Mouse (Mus musculus) forebrain, embryonic 14.5 days (tissue): ENCODE measurements around the gene Fam72a. TPM values are rescaled to one million over a fixed set of nuclear protein-coding genes. Genes with fewer than 3 reads are reported as not detected.

Experiments used
- ATAC-seq: fragments of 200-750 bp; cut with Nextera tagmentation; 2 replicates; pipeline ENCODE4 v1.8.0; 2017; ENCODE audit warnings: mild to moderate bottlenecking, moderate library complexity
- DNase-seq: peaks from one replicate; pipeline ENCODE4 v3.0.0-alpha.2; 2015; ENCODE audit warnings: low spot score
- H3K27ac ChIP-seq: fragments of 300-500 bp; sonication (generic); 2 replicates; pipeline ENCODE4 v1.5.1; 2014; ENCODE audit warnings: low read depth, mild to moderate bottlenecking, control low read depth, low read length, moderate library complexity
- H3K27me3 ChIP-seq: fragments of 300-500 bp; sonication (generic); replicated peaks from 2 replicates; pipeline ENCODE4 v1.6.1; 2014; ENCODE audit warnings: low read length, control low read depth, mixed read lengths; ENCODE audit not compliant: control insufficient read depth, insufficient read depth
- H3K36me3 ChIP-seq: fragments of 300-500 bp; sonication (generic); 2 replicates; pipeline ENCODE4 v1.6.1; 2014; ENCODE audit warnings: low read length, control low read depth; ENCODE audit not compliant: control insufficient read depth, insufficient read depth
- H3K4me1 ChIP-seq: fragments of 300-500 bp; sonication (generic); 2 replicates; pipeline ENCODE4 v1.6.1; 2014; ENCODE audit warnings: antibody characterized with exemption, low read length, control low read depth; ENCODE audit not compliant: control insufficient read depth, insufficient read depth
- H3K4me2 ChIP-seq: fragments of 300-500 bp; sonication (generic); 2 replicates; pipeline ENCODE4 v1.6.1; 2014; ENCODE audit warnings: mild to moderate bottlenecking, control low read depth, low read length
- H3K4me3 ChIP-seq: fragments of 300-500 bp; sonication (generic); 2 replicates; pipeline ENCODE4 v1.5.1; 2014; ENCODE audit warnings: low read depth, low read length, control low read depth
- H3K9ac ChIP-seq: fragments of 300-500 bp; sonication (generic); 2 replicates; pipeline ENCODE4 v1.6.1; 2014; ENCODE audit warnings: mild to moderate bottlenecking, low read length, control low read depth, moderate library complexity
- H3K9me3 ChIP-seq: fragments of 300-500 bp; sonication (generic); replicated peaks from 2 replicates; pipeline ENCODE4 v1.6.1; 2016; ENCODE audit warnings: low read length, control low read depth, mixed read lengths; ENCODE audit not compliant: control insufficient read depth
- WGBS: fragments of 180-500 bp; shearing (Covaris S2); extraction: QIAGEN DNeasy Blood & Tissue Kit; methylation state at CpG from one replicate; pipeline ENCODE4 v1.1.7; 2014; 5-methylcytosine and 5-hydroxymethylcytosine counted together
- polyA plus RNA-seq: library from polyadenylated mRNA; unstranded; fragments of >200 nt; fragmentation: Nextera tagmentation; extraction: Ambion mirVana; gene quantifications from 2 replicates; pipeline ENCODE4 v1.2.1, GENCODE M21; 2014

The Fam72a gene
- polyA plus RNA-seq, 1 experiment from 2014 or later = 2.7 TPM

DNA sequence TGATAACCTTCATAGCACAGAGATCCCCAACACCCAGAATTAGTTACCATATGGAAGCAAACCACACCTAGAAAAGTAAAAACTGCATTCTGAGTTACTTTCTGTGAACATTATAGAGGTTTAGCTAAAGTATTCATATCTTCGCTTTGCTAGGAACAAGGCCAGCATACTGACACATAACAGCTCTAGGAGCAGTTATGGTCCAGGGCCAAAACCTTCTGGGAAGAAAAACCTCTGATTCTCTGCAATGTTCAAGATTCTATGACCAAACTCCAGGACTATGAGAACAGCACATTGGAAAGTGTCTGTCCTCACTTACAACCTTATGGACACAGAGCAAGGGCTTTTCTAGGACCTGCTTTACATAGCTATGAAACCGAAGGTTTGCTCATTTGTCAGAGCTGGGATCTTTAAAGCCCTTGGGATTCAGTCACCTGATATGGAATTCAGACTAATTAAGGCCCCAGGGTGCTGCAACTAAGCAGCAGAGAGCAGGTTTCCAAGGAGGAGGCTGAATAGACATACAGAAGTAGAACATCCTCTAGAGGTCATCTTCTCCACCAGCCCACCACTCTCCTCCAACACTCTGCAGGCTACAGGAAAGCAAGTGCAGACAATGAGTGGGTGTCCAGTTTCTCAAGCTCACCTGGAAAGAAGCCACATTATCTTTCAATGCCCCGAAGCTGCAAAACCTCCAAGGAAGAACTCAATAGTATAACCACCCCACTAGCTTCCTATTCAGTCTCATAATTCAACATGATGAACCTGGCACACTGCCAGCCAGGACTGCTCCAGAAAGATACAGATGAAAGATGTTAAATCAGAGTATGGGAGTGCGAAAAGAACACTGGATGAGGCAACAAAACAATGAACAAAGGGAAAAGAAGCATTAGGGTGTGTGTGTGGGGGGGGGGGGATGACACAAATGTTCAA is 33.5 kb upstream of the Fam72a start:
- no peak overlapping the region for H3K4me2 ChIP-seq
- H3K36me3 ChIP-seq = no peaks in the 10 kb centered on the region
- H3K9me3 ChIP-seq = no peaks in the 10 kb centered on the region
- ATAC-seq = no peak
- H3K4me1 ChIP-seq = peaks cover 10% of the 10 kb centered on the region
- H3K27ac ChIP-seq = no peak overlapping the region
- no peaks in the 10 kb centered on the region for H3K27me3 ChIP-seq
- no peak overlapping the region for H3K9ac ChIP-seq
- no peak overlapping the region for H3K4me3 ChIP-seq
- peak; percentile 43 for DNase-seq
- WGBS = 76% methylated on average over 4 of the region's 4 CpGs

GRCm38 (mm10) chr1:131498231-131498630 is 29.5 kb upstream of the Fam72a start:
- H3K9ac ChIP-seq = no peak overlapping the region
- 89% methylated on average over 1 of the region's 1 CpGs for WGBS
- ATAC-seq = no peak
- DNase-seq = no peak
- no peak overlapping the region for H3K4me3 ChIP-seq
- no peaks in the 10 kb centered on the region for H3K36me3 ChIP-seq
- no peak overlapping the region for H3K4me2 ChIP-seq
- no peak overlapping the region for H3K27ac ChIP-seq
- H3K9me3 ChIP-seq = no peaks in the 10 kb centered on the region
- H3K4me1 ChIP-seq = no peaks in the 10 kb centered on the region
- H3K27me3 ChIP-seq = no peaks in the 10 kb centered on the region

- H3K27me3 ChIP-seq = no peaks in the 10 kb centered on the region
- H3K4me3 ChIP-seq = no peak overlapping the region
- no peak for DNase-seq
- 86% methylated on average over 1 of the region's 1 CpGs for WGBS
- no peak overlapping the region for H3K27ac ChIP-seq
- no peak overlapping the region for H3K9ac ChIP-seq
- H3K9me3 ChIP-seq = no peaks in the 10 kb centered on the region
- no peak for ATAC-seq
- H3K4me1 ChIP-seq = no peaks in the 10 kb centered on the region
- H3K4me2 ChIP-seq = no peak overlapping the region
- H3K36me3 ChIP-seq = no peaks in the 10 kb centered on the region
These were observed 26.0 kb upstream of the Fam72a start for GRCm38 (mm10) chr1:131501681-131502080.

GRCm38 (mm10) chr1:131511131-131511530 is 16.6 kb upstream of the Fam72a start:
- Histone ChIP-seq H3K4me3 (no peak overlapping the region), H3K4me2 (no peak overlapping the region), H3K9ac (no peak overlapping the region), H3K27ac (no peak overlapping the region), H3K36me3 (no peaks in the 10 kb centered on the region), H3K9me3 (no peaks in the 10 kb centered on the region), H3K27me3 (no peaks in the 10 kb centered on the region), H3K4me1 (peaks cover 6% of the 10 kb centered on the region; the same call in 1 of the 2 replicates)
- DNase-seq (no peak), ATAC-seq (no peak)

DNA sequence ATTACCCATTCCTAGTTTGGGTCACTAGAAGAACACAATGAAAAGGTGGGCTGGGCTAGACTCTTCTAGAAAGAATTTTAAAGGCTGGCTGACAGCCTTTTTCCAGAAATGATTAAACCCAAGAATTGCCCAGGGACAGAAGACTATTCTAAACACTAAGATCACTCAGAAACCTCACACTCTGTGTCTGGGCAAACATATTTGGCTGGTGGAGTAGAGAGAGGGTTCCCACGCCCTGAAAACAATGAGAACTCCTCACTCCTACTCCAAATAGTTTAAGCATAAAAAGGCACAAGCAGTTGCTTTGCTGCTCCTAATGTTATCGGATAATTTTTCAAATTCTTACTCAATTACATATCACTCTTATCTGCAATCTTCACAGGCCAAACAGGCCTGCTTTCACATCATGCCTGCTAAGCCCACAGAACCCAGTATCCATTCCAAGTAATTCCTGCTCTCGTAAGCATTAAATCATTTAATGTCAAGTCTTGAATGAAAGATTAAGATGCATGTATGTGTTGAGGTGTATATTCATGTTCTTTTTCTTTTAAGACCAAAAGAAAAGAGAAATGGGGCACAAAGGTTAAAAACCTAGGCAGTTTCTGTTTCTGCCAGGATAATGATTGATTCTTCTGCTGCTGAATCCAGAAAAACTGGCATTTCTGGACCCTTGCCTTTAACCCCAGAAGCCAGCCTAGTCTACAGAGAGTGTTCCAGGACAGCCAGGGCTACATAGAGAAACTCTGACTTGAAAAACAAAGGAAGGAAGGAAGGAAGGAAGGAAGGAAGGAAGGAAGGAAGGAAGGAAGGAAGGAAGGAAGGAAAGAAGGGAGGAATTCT is 15.8 kb upstream of the Fam72a start:
- no peaks in the 10 kb centered on the region for H3K36me3 ChIP-seq
- ATAC-seq = no peak
- H3K9ac ChIP-seq = no peak overlapping the region
- H3K4me2 ChIP-seq = no peak overlapping the region
- H3K4me3 ChIP-seq = no peak overlapping the region
- no peak for DNase-seq
- H3K4me1 ChIP-seq = peaks cover 6% of the 10 kb centered on the region; the same call in 1 of the 2 replicates
- 80% methylated on average over 3 of the region's 3 CpGs for WGBS
- no peaks in the 10 kb centered on the region for H3K27me3 ChIP-seq
- no peaks in the 10 kb centered on the region for H3K9me3 ChIP-seq
- no peak overlapping the region for H3K27ac ChIP-seq

DNA sequence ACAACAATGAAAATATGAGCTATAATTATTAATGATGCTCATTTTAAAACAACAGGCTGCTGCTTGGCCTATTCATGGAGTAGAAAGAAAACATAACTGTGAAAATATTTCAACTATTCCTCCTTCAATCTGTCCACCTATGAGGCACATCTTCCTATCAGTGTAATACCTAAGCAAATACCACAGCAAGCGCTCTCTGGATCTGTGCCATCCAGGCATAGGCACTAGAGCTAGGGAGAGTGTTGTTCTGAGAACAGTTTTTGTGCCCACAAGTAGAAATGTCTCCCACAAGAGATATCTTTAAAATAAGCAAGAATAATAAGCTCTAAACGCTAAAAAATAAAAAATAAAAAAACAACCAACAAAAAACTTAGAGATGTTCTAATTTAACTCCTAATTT is 14.6 kb upstream of the Fam72a start:
- no peaks in the 10 kb centered on the region for H3K36me3 ChIP-seq
- no peaks in the 10 kb centered on the region for H3K27me3 ChIP-seq
- no peak overlapping the region for H3K4me3 ChIP-seq
- 94% methylated on average over 2 of the region's 2 CpGs for WGBS
- no peak overlapping the region for H3K4me2 ChIP-seq
- ATAC-seq (no peak), DNase-seq (no peak)
- no peaks in the 10 kb centered on the region for H3K9me3 ChIP-seq
- H3K27ac ChIP-seq = no peak overlapping the region
- peaks cover 6% of the 10 kb centered on the region; the same call in 1 of the 2 replicates for H3K4me1 ChIP-seq
- no peak overlapping the region for H3K9ac ChIP-seq

- no peaks in the 10 kb centered on the region for H3K9me3 ChIP-seq
- no peak overlapping the region for H3K9ac ChIP-seq
- 80% methylated on average over 1 of the region's 1 CpGs for WGBS
- no peaks in the 10 kb centered on the region for H3K27me3 ChIP-seq
- H3K27ac ChIP-seq = no peak overlapping the region
- H3K36me3 ChIP-seq = no peaks in the 10 kb centered on the region
- DNase-seq (no peak), ATAC-seq (no peak)
- no peak overlapping the region for H3K4me2 ChIP-seq
- peaks cover 6% of the 10 kb centered on the region; the same call in 1 of the 2 replicates for H3K4me1 ChIP-seq
- H3K4me3 ChIP-seq = no peak overlapping the region
These were observed 13.5 kb upstream of the Fam72a start for GRCm38 (mm10) chr1:131514197-131514596.

DNA sequence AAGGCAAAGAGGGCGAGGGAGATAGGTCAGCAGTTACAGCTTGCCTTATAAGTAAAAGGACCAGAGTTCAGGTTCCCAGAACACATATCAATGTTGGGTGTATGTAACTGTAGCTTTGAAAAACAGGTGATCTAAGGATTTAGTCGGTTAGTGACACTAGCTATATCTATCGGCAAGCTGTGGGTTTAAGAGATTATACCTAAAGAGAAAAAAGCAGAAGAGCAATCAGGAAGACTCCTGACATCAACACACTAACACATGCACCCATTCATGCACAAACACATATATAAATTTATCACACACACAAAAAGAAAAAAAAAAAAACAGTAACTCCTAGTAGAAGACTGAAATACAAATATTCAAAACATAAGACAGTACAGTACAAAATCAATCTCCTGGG is 11.1 kb upstream of the Fam72a start:
- Histone ChIP-seq H3K27me3 (no peaks in the 10 kb centered on the region), H3K27ac (no peak overlapping the region), H3K4me3 (no peak overlapping the region), H3K4me1 (peaks cover 7% of the 10 kb centered on the region), H3K9ac (no peak overlapping the region), H3K9me3 (no peaks in the 10 kb centered on the region), H3K36me3 (no peaks in the 10 kb centered on the region), H3K4me2 (no peak overlapping the region)
- 93% methylated on average over 3 of the region's 3 CpGs for WGBS
- ATAC-seq = no peak
- DNase-seq = no peak
